Mouse (Mus musculus): Measurements from ENCODE around the gene Mfap3l. TPM values are rescaled to one million over a fixed set of nuclear protein-coding genes. Genes with fewer than 3 reads are reported as not detected.
A peak's percentile ranks its signal among the peaks of the same experiment; 100 is the strongest.

Gene Mfap3l
- polyA plus RNA-seq, 1 experiment from 2014 or later, result 5.1 TPM

- WGBS, result 78% methylated on average over 1 of the region's 1 CpGs
- Histone ChIP-seq H3K4me1 (ENCODE audit: control insufficient read depth, insufficient read depth, low read length) (no peaks in the 10 kb centered on the region), H3K9ac (ENCODE audit: low read length) (no peak overlapping the region), H3K27ac (ENCODE audit: low read depth, low read length) (no peak overlapping the region), H3K27me3 (ENCODE audit: control insufficient read depth, insufficient read depth, low read length) (no peaks in the 10 kb centered on the region), H3K36me3 (ENCODE audit: control insufficient read depth, insufficient read depth, low read length) (no peaks in the 10 kb centered on the region), H3K4me3 (ENCODE audit: low read depth, low read length) (no peak overlapping the region), H3K9me3 (ENCODE audit: control insufficient read depth, low read length) (no peaks in the 10 kb centered on the region), H3K4me2 (ENCODE audit: low read depth) (no peak overlapping the region)
- no peak for DNase-seq (ENCODE audit: low spot score)
- no peak for ATAC-seq (ENCODE audit: insufficient read depth, low FRiP score, low TSS enrichment)
Observed at GRCm38 (mm10) chr8:60623438-60623837, 9.2 kb upstream of the Mfap3l start.

- H3K9me3 ChIP-seq (ENCODE audit: control insufficient read depth, low read length), result no peaks in the 10 kb centered on the region
- H3K9ac ChIP-seq (ENCODE audit: low read length), result no peak overlapping the region
- H3K36me3 ChIP-seq (ENCODE audit: control insufficient read depth, insufficient read depth, low read length), result no peaks in the 10 kb centered on the region
- H3K27ac ChIP-seq (ENCODE audit: low read depth, low read length), result no peak overlapping the region
- WGBS, result 82% methylated on average over 7 of the region's 7 CpGs
- ATAC-seq (ENCODE audit: insufficient read depth, low FRiP score, low TSS enrichment) (no peak), DNase-seq (ENCODE audit: low spot score) (no peak)
- no peaks in the 10 kb centered on the region for H3K4me1 ChIP-seq (ENCODE audit: control insufficient read depth, insufficient read depth, low read length)
- H3K27me3 ChIP-seq (ENCODE audit: control insufficient read depth, insufficient read depth, low read length), result no peaks in the 10 kb centered on the region
- no peak overlapping the region for H3K4me3 ChIP-seq (ENCODE audit: low read depth, low read length)
- H3K4me2 ChIP-seq (ENCODE audit: low read depth), result no peak overlapping the region
Observed at GRCm38 (mm10) chr8:60624722-60625121, 7.9 kb upstream of the Mfap3l start.

GRCm38 (mm10) chr8:60627937-60628336, 4.7 kb upstream of the Mfap3l start:
- 86% methylated on average over 3 of the region's 3 CpGs for WGBS

GRCm38 (mm10) chr8:60629059-60629458, 3.6 kb upstream of the Mfap3l start:
- no peaks in the 10 kb centered on the region for H3K27me3 ChIP-seq (ENCODE audit: control insufficient read depth, insufficient read depth, low read length)
- H3K4me2 ChIP-seq (ENCODE audit: low read depth), result no peak overlapping the region
- H3K4me3 ChIP-seq (ENCODE audit: low read depth, low read length), result no peak overlapping the region
- H3K9me3 ChIP-seq (ENCODE audit: control insufficient read depth, low read length), result no peaks in the 10 kb centered on the region
- 69% methylated on average over 4 of the region's 4 CpGs for WGBS
- H3K4me1 ChIP-seq (ENCODE audit: control insufficient read depth, insufficient read depth, low read length), result peaks cover 3% of the 10 kb centered on the region; the same call in 1 of the 2 replicates
- no peak overlapping the region for H3K27ac ChIP-seq (ENCODE audit: low read depth, low read length)
- H3K9ac ChIP-seq (ENCODE audit: low read length), result no peak overlapping the region
- H3K36me3 ChIP-seq (ENCODE audit: control insufficient read depth, insufficient read depth, low read length), result no peaks in the 10 kb centered on the region
- ATAC-seq (ENCODE audit: insufficient read depth, low FRiP score, low TSS enrichment) (no peak), DNase-seq (ENCODE audit: low spot score) (no peak)

More at GRCm38 (mm10) chr8:60627937-60628336, 4.7 kb upstream of the Mfap3l start:
- no peak overlapping the region for H3K4me3 ChIP-seq (ENCODE audit: low read depth, low read length)
- peaks cover 3% of the 10 kb centered on the region; the same call in 1 of the 2 replicates for H3K4me1 ChIP-seq (ENCODE audit: control insufficient read depth, insufficient read depth, low read length)
- DNase-seq (ENCODE audit: low spot score) (no peak), ATAC-seq (ENCODE audit: insufficient read depth, low FRiP score, low TSS enrichment) (no peak)
- H3K4me2 ChIP-seq (ENCODE audit: low read depth), result no peak overlapping the region
- H3K9ac ChIP-seq (ENCODE audit: low read length), result no peak overlapping the region
- no peaks in the 10 kb centered on the region for H3K9me3 ChIP-seq (ENCODE audit: control insufficient read depth, low read length)
- H3K36me3 ChIP-seq (ENCODE audit: control insufficient read depth, insufficient read depth, low read length), result no peaks in the 10 kb centered on the region
- no peak overlapping the region for H3K27ac ChIP-seq (ENCODE audit: low read depth, low read length)
- no peaks in the 10 kb centered on the region for H3K27me3 ChIP-seq (ENCODE audit: control insufficient read depth, insufficient read depth, low read length)

GRCm38 (mm10) chr8:60631504-60631934, 1.1 kb upstream of the Mfap3l start:
- Histone ChIP-seq H3K27me3 (ENCODE audit: control insufficient read depth, insufficient read depth, low read length) (no peaks in the 10 kb centered on the region), H3K4me2 (ENCODE audit: low read depth) (peak overlapping the region; percentile 98), H3K9me3 (ENCODE audit: control insufficient read depth, low read length) (no peaks in the 10 kb centered on the region), H3K9ac (ENCODE audit: low read length) (0 out of 2 replicates have a peak overlapping the region, but pooled peaks have one; percentile 18), H3K4me3 (ENCODE audit: low read depth, low read length) (peak overlapping the region; percentile 59), H3K27ac (ENCODE audit: low read depth, low read length) (no peak overlapping the region), H3K36me3 (ENCODE audit: control insufficient read depth, insufficient read depth, low read length) (no peaks in the 10 kb centered on the region), H3K4me1 (ENCODE audit: control insufficient read depth, insufficient read depth, low read length) (peaks cover 3% of the 10 kb centered on the region; the same call in 1 of the 2 replicates)
- ATAC-seq (ENCODE audit: insufficient read depth, low FRiP score, low TSS enrichment) (peak; percentile 35; the same call in 1 of the 2 replicates), DNase-seq (ENCODE audit: low spot score) (peak; percentile 72)
- WGBS, result under 1% methylated on average over 13 of the region's 13 CpGs

- H3K4me1 ChIP-seq (ENCODE audit: control insufficient read depth, insufficient read depth, low read length), result peaks cover 3% of the 10 kb centered on the region; the same call in 1 of the 2 replicates
- H3K27ac ChIP-seq (ENCODE audit: low read depth, low read length), result peak overlapping the region; percentile 56
- peak; percentile 87 for ATAC-seq (ENCODE audit: insufficient read depth, low FRiP score, low TSS enrichment)
- H3K27me3 ChIP-seq (ENCODE audit: control insufficient read depth, insufficient read depth, low read length), result no peaks in the 10 kb centered on the region
- peak overlapping the region; percentile 59 for H3K4me3 ChIP-seq (ENCODE audit: low read depth, low read length)
- no peaks in the 10 kb centered on the region for H3K9me3 ChIP-seq (ENCODE audit: control insufficient read depth, low read length)
- H3K36me3 ChIP-seq (ENCODE audit: control insufficient read depth, insufficient read depth, low read length), result no peaks in the 10 kb centered on the region
- H3K9ac ChIP-seq (ENCODE audit: low read length), result peak overlapping the region; percentile 64
- no peak for DNase-seq (ENCODE audit: low spot score)
- WGBS, result under 1% methylated on average over 47 of the region's 56 CpGs
- H3K4me2 ChIP-seq (ENCODE audit: low read depth), result peak overlapping the region; percentile 98
Observed at GRCm38 (mm10) chr8:60632933-60633655, 467 bp downstream of the Mfap3l start.

- H3K9ac ChIP-seq (ENCODE audit: low read length), result no peak overlapping the region
- 88% methylated on average over 2 of the region's 2 CpGs for WGBS
- no peak overlapping the region for H3K4me2 ChIP-seq (ENCODE audit: low read depth)
- H3K27me3 ChIP-seq (ENCODE audit: control insufficient read depth, insufficient read depth, low read length), result no peaks in the 10 kb centered on the region
- H3K27ac ChIP-seq (ENCODE audit: low read depth, low read length), result no peak overlapping the region
- ATAC-seq (ENCODE audit: insufficient read depth, low FRiP score, low TSS enrichment), result no peak
- H3K4me3 ChIP-seq (ENCODE audit: low read depth, low read length), result no peak overlapping the region
- no peaks in the 10 kb centered on the region for H3K36me3 ChIP-seq (ENCODE audit: control insufficient read depth, insufficient read depth, low read length)
- H3K9me3 ChIP-seq (ENCODE audit: control insufficient read depth, low read length), result no peaks in the 10 kb centered on the region
- peaks cover 3% of the 10 kb centered on the region; the same call in 1 of the 2 replicates for H3K4me1 ChIP-seq (ENCODE audit: control insufficient read depth, insufficient read depth, low read length)
- no peak for DNase-seq (ENCODE audit: low spot score)
Observed at GRCm38 (mm10) chr8:60634921-60635320, 2.3 kb downstream of the Mfap3l start.

GRCm38 (mm10) chr8:60635846-60636245, 3.2 kb downstream of the Mfap3l start:
- no peak for ATAC-seq (ENCODE audit: insufficient read depth, low FRiP score, low TSS enrichment)
- Histone ChIP-seq H3K4me1 (ENCODE audit: control insufficient read depth, insufficient read depth, low read length) (peaks cover 3% of the 10 kb centered on the region; the same call in 1 of the 2 replicates), H3K9me3 (ENCODE audit: control insufficient read depth, low read length) (no peaks in the 10 kb centered on the region), H3K4me2 (ENCODE audit: low read depth) (no peak overlapping the region), H3K27ac (ENCODE audit: low read depth, low read length) (no peak overlapping the region), H3K4me3 (ENCODE audit: low read depth, low read length) (no peak overlapping the region), H3K27me3 (ENCODE audit: control insufficient read depth, insufficient read depth, low read length) (no peaks in the 10 kb centered on the region), H3K36me3 (ENCODE audit: control insufficient read depth, insufficient read depth, low read length) (no peaks in the 10 kb centered on the region), H3K9ac (ENCODE audit: low read length) (no peak overlapping the region)
- DNase-seq (ENCODE audit: low spot score), result no peak

GRCm38 (mm10) chr8:60640046-60640445, 7.4 kb downstream of the Mfap3l start:
- Histone ChIP-seq H3K4me1 (ENCODE audit: control insufficient read depth, insufficient read depth, low read length) (no peaks in the 10 kb centered on the region), H3K4me3 (ENCODE audit: low read depth, low read length) (no peak overlapping the region), H3K36me3 (ENCODE audit: control insufficient read depth, insufficient read depth, low read length) (no peaks in the 10 kb centered on the region), H3K27me3 (ENCODE audit: control insufficient read depth, insufficient read depth, low read length) (no peaks in the 10 kb centered on the region), H3K27ac (ENCODE audit: low read depth, low read length) (no peak overlapping the region), H3K9me3 (ENCODE audit: control insufficient read depth, low read length) (no peaks in the 10 kb centered on the region), H3K4me2 (ENCODE audit: low read depth) (no peak overlapping the region), H3K9ac (ENCODE audit: low read length) (no peak overlapping the region)
- DNase-seq (ENCODE audit: low spot score) (no peak), ATAC-seq (ENCODE audit: insufficient read depth, low FRiP score, low TSS enrichment) (no peak)
- 93% methylated on average over 17 of the region's 17 CpGs for WGBS
